Mouse (Mus musculus): ENCODE data around the gene C130079G13Rik.
"Not testable (repeated sequence)": the region's sequence is repeated elsewhere in the genome, so short reads cannot be mapped to it uniquely, and the experiment has no call there.

C130079G13Rik gene

GRCm38 (mm10) chr3:59924914-59925313 is at the start of gene C130079G13Rik:
C130079G13Rik (plus strand) TSS chr3:59925214.
- H3K36me3 ChIP-seq (ENCODE audit: control insufficient read depth, insufficient read depth, low read length, poor library complexity, severe bottlenecking) = no peaks in the 10 kb centered on the region
- no peak for DNase-seq (ENCODE audit: low read depth, low spot score)
- H3K27me3 ChIP-seq (ENCODE audit: control insufficient read depth, insufficient read depth, low read length, poor library complexity, severe bottlenecking) = no peaks in the 10 kb centered on the region

GRCm38 (mm10) chr3:59877601-59878000 is 47.4 kb upstream of the C130079G13Rik start:
- H3K27me3 ChIP-seq (ENCODE audit: control insufficient read depth, insufficient read depth, low read length, poor library complexity, severe bottlenecking); H3K36me3 ChIP-seq (ENCODE audit: control insufficient read depth, insufficient read depth, low read length, poor library complexity, severe bottlenecking); DNase-seq (ENCODE audit: low read depth, low spot score): not testable (repeated sequence)

GRCm38 (mm10) chr3:59879801-59880554 is 45.0 kb upstream of the C130079G13Rik start:
- H3K36me3 ChIP-seq (ENCODE audit: control insufficient read depth, insufficient read depth, low read length, poor library complexity, severe bottlenecking); H3K27me3 ChIP-seq (ENCODE audit: control insufficient read depth, insufficient read depth, low read length, poor library complexity, severe bottlenecking); DNase-seq (ENCODE audit: low read depth, low spot score): not testable (repeated sequence)

- DNase-seq (ENCODE audit: low read depth, low spot score) = no peak
- H3K27me3 ChIP-seq (ENCODE audit: control insufficient read depth, insufficient read depth, low read length, poor library complexity, severe bottlenecking) = no peaks in the 10 kb centered on the region
- no peaks in the 10 kb centered on the region for H3K36me3 ChIP-seq (ENCODE audit: control insufficient read depth, insufficient read depth, low read length, poor library complexity, severe bottlenecking)
Observed at GRCm38 (mm10) chr3:59893276-59893675, 31.7 kb upstream of the C130079G13Rik start.

GRCm38 (mm10) chr3:59934621-59935020 is 9.6 kb downstream of the C130079G13Rik start:
- DNase-seq (ENCODE audit: low read depth, low spot score) = no peak
- Histone ChIP-seq H3K27me3 (ENCODE audit: control insufficient read depth, insufficient read depth, low read length, poor library complexity, severe bottlenecking) (no peaks in the 10 kb centered on the region), H3K36me3 (ENCODE audit: control insufficient read depth, insufficient read depth, low read length, poor library complexity, severe bottlenecking) (no peaks in the 10 kb centered on the region)

- H3K36me3 ChIP-seq (ENCODE audit: control insufficient read depth, insufficient read depth, low read length, poor library complexity, severe bottlenecking) = no peaks in the 10 kb centered on the region
Observed at GRCm38 (mm10) chr3:59947294-59947950, 22.4 kb downstream of the C130079G13Rik start.

GRCm38 (mm10) chr3:59970891-59971290 is 45.9 kb downstream of the C130079G13Rik start:
- H3K27me3 ChIP-seq (ENCODE audit: control insufficient read depth, insufficient read depth, low read length, poor library complexity, severe bottlenecking) = no peaks in the 10 kb centered on the region
- H3K36me3 ChIP-seq (ENCODE audit: control insufficient read depth, insufficient read depth, low read length, poor library complexity, severe bottlenecking) = no peaks in the 10 kb centered on the region
- DNase-seq (ENCODE audit: low read depth, low spot score) = no peak

More at GRCm38 (mm10) chr3:59947294-59947950, 22.4 kb downstream of the C130079G13Rik start:
- no peaks in the 10 kb centered on the region for H3K27me3 ChIP-seq (ENCODE audit: control insufficient read depth, insufficient read depth, low read length, poor library complexity, severe bottlenecking)
- no peak for DNase-seq (ENCODE audit: low read depth, low spot score)

- no peaks in the 10 kb centered on the region for H3K27me3 ChIP-seq (ENCODE audit: control insufficient read depth, insufficient read depth, low read length, poor library complexity, severe bottlenecking)
- no peak for DNase-seq (ENCODE audit: low read depth, low spot score)
- H3K36me3 ChIP-seq (ENCODE audit: control insufficient read depth, insufficient read depth, low read length, poor library complexity, severe bottlenecking) = no peaks in the 10 kb centered on the region
Observed at GRCm38 (mm10) chr3:59974591-59974990, 49.6 kb downstream of the C130079G13Rik start.

All from splenic B cell, adult 2 months (primary cell).